Mouse (Mus musculus) neural tube, embryonic 14.5 days (tissue): ENCODE results near the gene Wdr73. TPM values are rescaled to one million over a fixed set of nuclear protein-coding genes. Genes with fewer than 3 reads are reported as not detected.

Experiments used
- ATAC-seq: fragments of 200-750 bp; cut with Nextera tagmentation; 2 replicates; pipeline ENCODE4 v1.8.0; 2017; ENCODE audit warnings: low read depth, mild to moderate bottlenecking, moderate TSS enrichment, moderate library complexity
- H3K27ac ChIP-seq: fragments of 300-500 bp; sonication (generic); 2 replicates; pipeline ENCODE4 v1.5.1; 2014; ENCODE audit warnings: low read depth, mild to moderate bottlenecking, control low read depth, low read length, moderate library complexity, mixed read lengths
- H3K27me3 ChIP-seq: fragments of 300-500 bp; sonication (generic); 2 replicates; pipeline ENCODE4 v1.6.1; 2014; ENCODE audit warnings: low read length; ENCODE audit not compliant: control insufficient read depth, insufficient read depth
- H3K36me3 ChIP-seq: fragments of 300-500 bp; sonication (generic); 2 replicates; pipeline ENCODE4 v1.6.1; 2014; ENCODE audit warnings: low read length, mixed read lengths; ENCODE audit not compliant: control insufficient read depth, insufficient read depth
- H3K4me1 ChIP-seq: fragments of 300-500 bp; sonication (generic); 2 replicates; pipeline ENCODE4 v1.6.1; 2014; ENCODE audit warnings: low read length; ENCODE audit not compliant: control insufficient read depth, insufficient read depth
- H3K4me2 ChIP-seq: fragments of 300-500 bp; sonication (generic); 2 replicates; pipeline ENCODE4 v1.6.1; 2014; ENCODE audit warnings: mild to moderate bottlenecking, low read depth, low read length, control low read depth
- H3K4me3 ChIP-seq: fragments of 300-500 bp; sonication (generic); 2 replicates; pipeline ENCODE4 v1.5.1; 2014; ENCODE audit warnings: low read depth, low read length, control low read depth, mixed read lengths
- H3K9ac ChIP-seq: fragments of 300-500 bp; sonication (generic); replicated peaks from 2 replicates; pipeline ENCODE4 v1.6.1; 2014; ENCODE audit warnings: low read depth, mild to moderate bottlenecking, control low read depth, low read length, mixed read lengths
- H3K9me3 ChIP-seq: fragments of 300-500 bp; sonication (generic); 2 replicates; pipeline ENCODE4 v1.6.1; 2016; ENCODE audit warnings: low read length; ENCODE audit not compliant: control insufficient read depth
- WGBS: fragments of 180-500 bp; shearing (Covaris S2); extraction: QIAGEN DNeasy Blood & Tissue Kit; methylation state at CpG from one replicate; pipeline ENCODE4 v1.1.7; 2014; 5-methylcytosine and 5-hydroxymethylcytosine counted together
- polyA plus RNA-seq: library from polyadenylated mRNA; unstranded; fragments of >200 nt; fragmentation: Nextera tagmentation; extraction: Ambion mirVana; gene quantifications from 2 replicates; pipeline ENCODE4 v1.2.1, GENCODE M21; 2014

The Wdr73 gene
- polyA plus RNA-seq, 1 experiment from 2014 or later: 32.1 TPM

GRCm38 (mm10) chr7:80901541-80902274 lies 639 bp upstream of the Wdr73 start:
- Histone ChIP-seq H3K27ac (peak overlapping the region; percentile 71; the same call in 1 of the 2 replicates), H3K36me3 (peaks cover 14% of the 10 kb centered on the region), H3K4me2 (peak overlapping the region; percentile 93), H3K4me1 (peaks cover 25% of the 10 kb centered on the region), H3K4me3 (peak overlapping the region; percentile 66), H3K27me3 (no peaks in the 10 kb centered on the region), H3K9me3 (no peaks in the 10 kb centered on the region), H3K9ac (peak overlapping the region; percentile 75)
- WGBS: 31% methylated on average over 15 of the region's 15 CpGs
- ATAC-seq: peak; percentile 18; the same call in 1 of the 2 replicates

GRCm38 (mm10) chr7:80897721-80898120 lies 3.3 kb downstream of the Wdr73 start:
- Histone ChIP-seq H3K4me1 (peaks cover 17% of the 10 kb centered on the region; the same call in 1 of the 2 replicates), H3K4me3 (no peak overlapping the region), H3K36me3 (peaks cover 25% of the 10 kb centered on the region), H3K27me3 (no peaks in the 10 kb centered on the region), H3K9ac (no peak overlapping the region), H3K27ac (no peak overlapping the region), H3K9me3 (no peaks in the 10 kb centered on the region), H3K4me2 (no peak overlapping the region)
- 95% methylated on average over 4 of the region's 4 CpGs for WGBS
- ATAC-seq: no peak

GRCm38 (mm10) chr7:80897134-80897533 lies 3.9 kb downstream of the Wdr73 start:
- H3K9me3 ChIP-seq: no peaks in the 10 kb centered on the region
- no peak overlapping the region for H3K4me2 ChIP-seq
- H3K27me3 ChIP-seq: no peaks in the 10 kb centered on the region
- peaks cover 31% of the 10 kb centered on the region for H3K36me3 ChIP-seq
- H3K4me3 ChIP-seq: no peak overlapping the region
- 83% methylated on average over 7 of the region's 7 CpGs for WGBS
- ATAC-seq: no peak
- peaks cover 17% of the 10 kb centered on the region; the same call in 1 of the 2 replicates for H3K4me1 ChIP-seq
- H3K9ac ChIP-seq: no peak overlapping the region
- no peak overlapping the region for H3K27ac ChIP-seq

GRCm38 (mm10) chr7:80894815-80895519 lies 6.1 kb downstream of the Wdr73 start:
- no peak overlapping the region for H3K9ac ChIP-seq
- H3K27ac ChIP-seq: no peak overlapping the region
- no peak overlapping the region for H3K4me3 ChIP-seq
- WGBS: 92% methylated on average over 14 of the region's 14 CpGs
- no peak for ATAC-seq
- peaks cover 40% of the 10 kb centered on the region for H3K36me3 ChIP-seq
- H3K27me3 ChIP-seq: no peaks in the 10 kb centered on the region
- H3K4me2 ChIP-seq: no peak overlapping the region
- H3K9me3 ChIP-seq: no peaks in the 10 kb centered on the region
- H3K4me1 ChIP-seq: 0 out of 2 replicates have a peak, but pooled peaks cover 3% of the 10 kb centered on the region

- WGBS: 87% methylated on average over 7 of the region's 7 CpGs
- H3K4me1 ChIP-seq: no peaks in the 10 kb centered on the region
- H3K4me2 ChIP-seq: no peak overlapping the region
- H3K27me3 ChIP-seq: no peaks in the 10 kb centered on the region
- ATAC-seq: no peak
- H3K36me3 ChIP-seq: peaks cover 40% of the 10 kb centered on the region
- H3K4me3 ChIP-seq: no peak overlapping the region
- no peak overlapping the region for H3K9ac ChIP-seq
- no peaks in the 10 kb centered on the region for H3K9me3 ChIP-seq
- H3K27ac ChIP-seq: no peak overlapping the region
Measured at GRCm38 (mm10) chr7:80894196-80894595, 6.9 kb downstream of the Wdr73 start.

- Histone ChIP-seq H3K4me3 (no peak overlapping the region), H3K27me3 (no peaks in the 10 kb centered on the region), H3K4me2 (no peak overlapping the region), H3K9ac (no peak overlapping the region), H3K27ac (0 out of 2 replicates have a peak overlapping the region, but pooled peaks have one; percentile 16), H3K36me3 (peaks cover 40% of the 10 kb centered on the region), H3K4me1 (no peaks in the 10 kb centered on the region), H3K9me3 (no peaks in the 10 kb centered on the region)
- ATAC-seq: no peak
- 63% methylated on average over 6 of the region's 6 CpGs for WGBS
Measured at GRCm38 (mm10) chr7:80893753-80894129, 7.3 kb downstream of the Wdr73 start.

GRCm38 (mm10) chr7:80893086-80893752 lies 7.8 kb downstream of the Wdr73 start:
- Histone ChIP-seq H3K27ac (0 out of 2 replicates have a peak overlapping the region, but pooled peaks have one; percentile 16), H3K27me3 (no peaks in the 10 kb centered on the region), H3K36me3 (peaks cover 40% of the 10 kb centered on the region), H3K9ac (no peak overlapping the region), H3K4me1 (no peaks in the 10 kb centered on the region), H3K9me3 (no peaks in the 10 kb centered on the region), H3K4me3 (no peak overlapping the region), H3K4me2 (no peak overlapping the region)
- ATAC-seq: no peak
- 94% methylated on average over 15 of the region's 15 CpGs for WGBS

DNA sequence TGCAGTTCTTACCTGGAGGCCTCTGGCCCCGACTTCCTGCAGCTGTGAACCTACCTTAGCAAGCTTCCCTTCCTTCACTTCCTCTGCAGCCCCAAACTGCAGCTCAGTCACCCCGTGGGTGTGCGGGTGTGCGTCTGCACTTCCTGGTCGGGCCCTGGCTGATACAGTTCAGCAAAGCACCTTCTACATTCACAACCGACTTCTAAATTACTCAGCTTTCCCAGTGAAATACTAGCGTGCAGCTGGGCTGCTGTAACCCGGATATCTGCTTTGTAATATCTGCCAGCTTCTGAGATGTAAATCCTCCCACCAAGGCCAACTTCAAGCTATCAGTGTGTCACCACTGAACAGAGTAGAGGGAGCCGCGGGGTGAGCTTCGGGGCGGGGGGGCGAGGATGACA lies 11.2 kb downstream of the Wdr73 start:
- no peak for ATAC-seq
- Histone ChIP-seq H3K27ac (no peak overlapping the region; the same call in 1 of the 2 replicates), H3K4me1 (no peaks in the 10 kb centered on the region), H3K4me3 (no peak overlapping the region), H3K9me3 (no peaks in the 10 kb centered on the region), H3K27me3 (no peaks in the 10 kb centered on the region), H3K36me3 (peaks cover 32% of the 10 kb centered on the region), H3K9ac (no peak overlapping the region), H3K4me2 (no peak overlapping the region)
- WGBS: 82% methylated on average over 13 of the region's 13 CpGs
